Mouse (Mus musculus): ENCODE measurements around the gene Atp2a1. TPM values are rescaled to one million over a fixed set of nuclear protein-coding genes. Genes with fewer than 3 reads are reported as not detected.

Atp2a1 gene
- total RNA-seq, 2 experiments from 2014 or later = 23,271 to 27,147 TPM

- DNase-seq (ENCODE audit: low spot score) = no peak
These were observed 10.7 kb upstream of the Atp2a1 start for GRCm38 (mm10) chr7:126473470-126474086.

DNA sequence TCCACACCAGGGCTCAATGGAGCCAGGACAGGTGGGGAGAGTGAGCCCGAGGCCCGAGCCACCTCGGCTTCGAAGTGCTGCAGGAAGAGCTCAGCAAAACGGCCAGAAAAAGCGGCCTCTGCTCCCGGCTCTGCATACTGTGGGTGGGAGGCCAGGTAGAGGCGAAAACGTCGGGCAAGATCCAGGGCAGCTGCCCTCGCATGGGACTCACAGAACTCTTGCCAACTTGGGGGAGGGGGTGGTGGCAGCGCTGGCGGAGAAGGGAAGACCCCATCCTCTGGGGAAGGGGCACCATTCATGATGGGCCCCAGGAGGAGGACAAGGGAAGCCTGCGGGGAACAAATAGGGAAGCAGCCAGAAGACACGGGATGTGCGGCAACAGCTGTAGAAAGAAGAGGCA lies 9.8 kb upstream of the Atp2a1 start:
- DNase-seq (ENCODE audit: low spot score) = no peak

- no peak for DNase-seq (ENCODE audit: low spot score)
These were observed 9.4 kb upstream of the Atp2a1 start for GRCm38 (mm10) chr7:126472306-126472705.

- no peak for DNase-seq (ENCODE audit: low spot score)
These were observed 8.9 kb upstream of the Atp2a1 start for GRCm38 (mm10) chr7:126471853-126472252.

DNA sequence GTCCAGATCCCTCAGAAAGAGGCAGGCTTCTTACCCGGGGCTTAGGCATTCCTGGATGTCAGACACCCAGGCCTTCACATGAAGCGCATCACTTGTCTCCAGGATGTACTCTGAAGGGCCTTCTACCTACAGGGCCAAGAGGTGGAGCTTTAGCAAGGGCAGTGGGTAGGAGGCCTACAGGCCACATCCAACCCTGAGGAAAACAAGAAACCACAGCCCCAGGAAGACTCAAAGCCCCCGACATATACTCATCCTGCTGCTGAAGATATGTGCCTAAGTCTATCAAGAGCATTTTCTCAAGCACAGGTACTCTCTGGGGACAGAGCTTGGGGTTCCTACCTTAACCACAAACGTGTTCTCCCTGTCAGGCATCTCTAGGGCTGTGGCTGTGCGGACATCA lies 8.5 kb upstream of the Atp2a1 start:
- DNase-seq (ENCODE audit: low spot score) = no peak

- DNase-seq (ENCODE audit: low spot score) = no peak
These were observed 7.2 kb upstream of the Atp2a1 start for GRCm38 (mm10) chr7:126470077-126470476.

- no peak for DNase-seq (ENCODE audit: low spot score)
These were observed 5.1 kb upstream of the Atp2a1 start for GRCm38 (mm10) chr7:126467834-126468627.

DNA sequence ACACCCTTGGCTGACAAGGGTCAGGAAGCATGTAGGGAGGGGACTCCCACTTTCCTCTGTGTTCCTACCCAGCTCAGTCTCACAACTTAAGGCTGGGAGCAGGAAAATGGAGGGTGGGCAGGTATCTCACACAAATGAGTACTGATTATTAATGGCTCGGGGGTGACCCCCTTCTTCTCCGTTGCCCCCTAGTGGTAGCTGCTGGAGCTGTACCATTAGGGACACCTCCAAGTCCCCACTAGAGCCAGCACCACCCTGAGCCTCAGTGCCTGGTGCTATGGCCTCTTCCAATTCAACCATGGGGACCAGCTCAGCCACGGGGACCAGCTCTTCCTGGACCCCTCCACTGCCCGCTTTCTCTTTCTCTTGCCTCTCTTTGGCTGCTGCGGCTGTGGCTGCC lies 4.4 kb upstream of the Atp2a1 start:
- no peak for DNase-seq (ENCODE audit: low spot score)

- DNase-seq (ENCODE audit: low spot score) = no peak
These were observed 3.8 kb upstream of the Atp2a1 start for GRCm38 (mm10) chr7:126466707-126467106.

DNA sequence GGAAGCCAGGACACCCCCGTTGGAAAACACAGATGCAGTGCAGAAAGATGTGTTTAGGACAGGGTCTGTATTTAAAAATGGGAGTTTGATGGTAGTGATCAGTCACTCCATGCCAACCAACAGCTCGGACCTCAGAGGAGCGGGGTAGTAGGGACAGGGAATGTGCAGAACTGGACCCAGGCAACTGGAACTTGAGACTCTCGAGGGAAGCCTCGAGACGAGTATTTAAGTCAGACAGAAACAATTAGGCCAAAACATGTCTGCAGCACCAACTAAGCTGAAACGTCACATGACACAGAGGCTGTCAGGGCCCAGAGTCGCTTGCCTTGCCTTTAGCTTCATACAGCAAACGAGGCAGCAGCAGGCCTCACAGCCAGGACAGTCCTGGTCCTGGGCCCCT lies 3.2 kb upstream of the Atp2a1 start:
- DNase-seq (ENCODE audit: low spot score) = no peak

DNA sequence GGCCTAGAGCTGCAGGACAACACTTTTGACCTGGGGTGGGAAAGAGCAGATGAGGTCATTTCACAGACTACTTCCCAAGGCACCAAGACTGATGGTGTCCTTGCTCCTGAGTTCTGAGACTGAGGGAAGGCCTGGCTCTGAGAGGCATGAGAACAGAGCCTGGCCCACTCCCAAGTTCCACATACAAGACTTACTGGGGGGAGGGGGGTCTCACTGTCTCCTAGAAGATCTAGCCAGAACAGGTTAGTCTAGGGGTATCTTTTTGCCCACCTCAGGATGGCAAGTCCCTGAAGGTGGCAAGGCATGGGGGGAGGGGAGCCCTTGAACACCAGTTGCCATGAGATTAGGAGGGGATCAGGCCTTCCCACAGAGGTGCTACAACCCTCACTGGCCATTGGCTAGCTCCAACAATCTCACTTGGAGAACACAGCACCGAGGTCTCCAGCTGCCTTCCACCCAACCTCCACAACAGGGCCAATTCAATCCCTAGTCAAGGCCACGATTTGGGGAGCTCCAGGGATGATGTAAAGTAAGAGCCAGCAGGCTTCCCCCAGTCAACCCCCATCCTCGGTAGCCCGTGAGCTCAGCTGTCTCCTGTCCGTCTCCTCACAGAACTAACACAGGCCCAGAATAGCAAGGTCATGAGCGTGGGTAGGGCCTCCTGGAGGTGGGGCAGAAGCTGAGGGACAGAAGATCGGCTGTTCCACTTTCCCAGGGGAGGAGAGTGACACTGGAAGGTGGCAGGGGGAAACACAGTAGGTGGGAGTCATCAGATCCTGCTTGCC lies 2.5 kb upstream of the Atp2a1 start:
- DNase-seq (ENCODE audit: low spot score) = peak; percentile 87

DNA sequence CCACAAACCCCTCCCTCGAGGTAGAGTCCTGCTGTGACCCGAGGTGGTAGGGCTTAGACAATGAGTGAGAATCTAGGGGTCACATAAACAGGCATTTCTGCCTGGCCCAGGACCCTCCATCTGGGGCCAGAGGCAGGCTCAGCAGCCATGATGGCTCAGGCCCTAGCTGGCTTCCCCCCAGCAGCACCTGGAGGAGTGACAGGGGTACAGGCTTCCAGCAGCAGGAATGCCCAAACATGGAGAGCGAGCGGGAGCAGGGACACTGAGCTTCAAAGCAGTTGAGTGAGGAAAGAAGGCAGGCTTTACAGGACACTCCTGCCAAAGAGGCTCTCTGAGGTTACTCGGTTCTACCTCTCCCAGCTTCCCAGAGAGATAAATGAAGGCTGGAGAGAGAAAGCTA lies 1.9 kb upstream of the Atp2a1 start:
- peak; percentile 75 for DNase-seq (ENCODE audit: low spot score)

DNA sequence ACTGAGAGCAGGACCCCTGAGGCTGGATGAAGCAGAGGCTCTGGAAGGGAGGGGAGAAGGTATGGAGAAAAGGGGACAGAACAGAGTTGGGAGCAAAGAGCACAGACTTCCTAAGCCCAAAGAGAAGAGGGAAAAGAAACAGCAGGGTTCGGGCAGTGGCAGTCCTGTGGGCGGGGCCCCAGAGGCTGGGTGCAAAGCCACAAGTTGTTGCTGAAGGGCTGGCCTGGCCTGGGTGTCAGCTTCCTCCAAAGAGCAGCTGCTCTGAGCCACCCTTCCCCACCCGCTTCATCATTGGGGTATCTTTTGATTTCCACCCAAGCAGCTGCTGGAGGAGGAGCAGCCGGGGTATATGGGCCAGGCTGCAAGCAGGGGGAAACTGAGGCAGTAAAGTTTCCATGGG lies 1.2 kb upstream of the Atp2a1 start:
- peak; percentile 84 for DNase-seq (ENCODE audit: low spot score)

DNA sequence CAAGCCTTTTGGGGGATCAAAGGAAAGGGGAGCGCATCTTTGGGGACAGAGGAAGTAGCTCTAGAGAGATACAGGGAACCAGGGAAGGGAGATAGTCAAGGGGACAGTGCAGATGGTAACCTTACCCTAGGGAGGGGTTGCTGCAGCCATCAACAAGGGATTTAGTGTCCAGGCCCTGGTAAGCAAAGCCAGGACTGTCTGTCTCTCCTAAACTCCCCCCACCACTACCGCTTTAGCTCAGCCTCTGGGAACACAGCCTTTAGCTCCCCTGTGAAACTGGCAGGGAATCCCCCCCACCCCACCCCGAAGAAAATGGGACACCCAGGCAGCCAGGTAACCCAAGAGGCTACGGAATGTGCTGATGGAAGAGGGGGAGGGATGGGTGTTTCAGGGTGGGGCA lies 639 bp upstream of the Atp2a1 start:
- peak; percentile 71 for DNase-seq (ENCODE audit: low spot score)

GRCm38 (mm10) chr7:126461626-126462025 lies 1.3 kb downstream of the Atp2a1 start:
- no peak for DNase-seq (ENCODE audit: low spot score)

- no peak for DNase-seq (ENCODE audit: low spot score)
These were observed 2.1 kb downstream of the Atp2a1 start for GRCm38 (mm10) chr7:126460623-126461399.

- DNase-seq (ENCODE audit: low spot score) = peak; percentile 86
These were observed 3.9 kb downstream of the Atp2a1 start for GRCm38 (mm10) chr7:126458844-126459618.

DNA sequence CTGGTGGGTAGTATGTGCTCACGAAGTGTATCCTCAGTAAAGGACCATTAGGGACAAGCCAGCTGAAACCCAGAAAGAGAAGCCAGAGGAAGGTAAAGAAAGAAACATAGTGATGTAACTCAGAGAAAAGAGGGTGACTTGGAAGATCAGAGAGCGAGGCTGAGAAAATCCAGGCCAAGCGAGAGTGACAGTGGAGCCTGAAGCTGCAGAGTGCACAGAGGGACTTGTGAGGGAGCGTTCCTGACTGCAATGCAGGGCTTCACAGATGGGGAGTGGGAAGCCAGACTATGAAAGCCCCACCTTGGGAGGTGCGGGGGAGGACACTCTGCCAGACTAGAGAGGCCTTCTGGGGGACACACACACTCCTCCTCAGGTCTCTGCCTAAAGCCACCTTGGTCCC lies 4.7 kb downstream of the Atp2a1 start:
- no peak for DNase-seq (ENCODE audit: low spot score)

DNA sequence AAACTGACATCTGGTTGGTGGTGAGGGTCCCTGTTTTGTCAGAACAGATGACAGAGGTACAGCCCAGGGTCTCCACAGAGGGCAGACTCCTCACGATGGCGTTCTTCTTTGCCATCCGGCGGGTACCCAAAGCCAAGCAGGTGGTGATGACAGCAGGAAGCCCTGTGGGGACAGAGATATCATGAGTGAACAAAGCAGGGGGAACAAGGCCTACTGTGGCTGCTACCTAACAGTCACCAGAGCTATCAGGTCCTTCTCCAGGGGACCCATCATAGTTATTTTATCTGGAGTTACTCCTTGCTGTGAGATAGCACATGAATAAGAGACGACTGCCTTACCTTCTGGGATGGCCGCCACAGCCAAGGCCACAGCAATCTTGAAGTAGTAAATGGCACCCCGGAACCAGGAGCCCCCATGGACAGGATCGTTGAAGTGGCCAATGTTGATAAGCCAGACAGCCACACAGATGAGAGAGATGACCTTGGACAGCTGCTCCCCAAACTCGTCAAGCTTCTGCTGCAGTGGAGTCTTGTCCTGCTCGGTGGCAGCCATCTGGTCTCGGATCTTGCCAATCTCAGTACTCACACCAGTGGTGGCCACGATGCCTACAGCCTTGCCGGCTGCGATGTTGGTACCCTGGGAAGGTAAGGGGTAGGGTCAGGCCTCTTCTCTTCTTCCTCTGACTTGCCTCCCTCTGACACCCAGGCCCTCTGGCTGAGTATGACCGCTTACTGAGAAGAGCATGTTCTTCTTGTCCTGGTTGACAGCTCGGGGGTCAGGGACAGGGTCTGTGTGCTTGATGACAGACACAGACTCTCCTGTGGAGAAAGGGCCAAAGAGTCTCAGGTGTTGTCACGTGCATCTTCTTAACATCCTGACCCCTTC lies 6.3 kb downstream of the Atp2a1 start:
- no peak for DNase-seq (ENCODE audit: low spot score)

DNA sequence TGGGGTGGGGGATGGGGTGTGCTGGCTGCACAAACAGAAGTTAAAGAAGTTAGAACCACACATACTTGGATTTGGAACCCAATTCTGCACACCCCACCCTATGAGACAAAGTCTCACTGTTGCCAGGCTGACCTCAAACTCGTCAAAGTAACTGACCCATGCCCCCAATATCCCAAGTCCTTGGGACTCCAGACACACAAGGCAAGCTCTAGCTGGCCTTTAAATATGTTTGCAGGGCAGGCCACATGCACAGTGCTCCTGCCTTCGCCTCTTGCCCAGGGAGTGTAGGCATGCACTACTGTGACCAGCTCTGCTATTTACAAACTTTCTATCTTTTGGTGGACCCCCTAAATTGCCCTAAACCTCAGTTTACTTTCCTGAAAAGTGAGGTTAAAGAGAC lies 7.7 kb downstream of the Atp2a1 start:
- DNase-seq (ENCODE audit: low spot score) = no peak

Data from gastrocnemius, adult 18-20 months (tissue).